Mouse (Mus musculus) brown adipose tissue, adult 24 weeks (tissue): Measurements from ENCODE around the gene S100a13. TPM values are rescaled to one million over a fixed set of nuclear protein-coding genes. Genes with fewer than 3 reads are reported as not detected.
A peak's percentile ranks its signal among the peaks of the same experiment; 100 is the strongest.

Source experiments
- H3K27ac ChIP-seq: fragments of 200-500 bp; replicated peaks from 2 replicates; pipeline ENCODE4 v1.5.1; 2012; ENCODE audit warnings: low read depth, mild to moderate bottlenecking, low read length
- H3K4me1 ChIP-seq: fragments of 200-500 bp; 2 replicates; pipeline ENCODE4 v1.6.1; 2012; ENCODE audit warnings: low read length, mixed read lengths; ENCODE audit not compliant: control insufficient read depth, insufficient read depth, insufficient read length
- H3K4me3 ChIP-seq: fragments of 200-500 bp; 2 replicates; pipeline ENCODE4 v1.5.1; 2012; ENCODE audit warnings: low read depth, mild to moderate bottlenecking, low read length, moderate library complexity; ENCODE audit not compliant: insufficient read depth
- polyA plus RNA-seq: library from polyadenylated mRNA; stranded (reverse); fragments of >200 nt; gene quantifications from 2 replicates; pipeline ENCODE4 v1.2.4, GENCODE M21; 2012; ENCODE audit not compliant: missing spikeins, insufficient read depth, insufficient read length

S100a13 gene
- polyA plus RNA-seq, 1 experiment, result 385 TPM

GRCm38 (mm10) chr3:90493831-90494540 is 20.2 kb upstream of the S100a13 start:
- Histone ChIP-seq H3K4me1 (peaks cover 3% of the 10 kb centered on the region), H3K4me3 (no peak overlapping the region), H3K27ac (no peak overlapping the region)

- Histone ChIP-seq H3K4me1 (no peaks in the 10 kb centered on the region), H3K4me3 (no peak overlapping the region), H3K27ac (no peak overlapping the region)
These were observed 18.2 kb upstream of the S100a13 start for GRCm38 (mm10) chr3:90495850-90496525.

GRCm38 (mm10) chr3:90497597-90497996 is 16.6 kb upstream of the S100a13 start:
- Histone ChIP-seq H3K4me1 (no peaks in the 10 kb centered on the region), H3K4me3 (no peak overlapping the region), H3K27ac (no peak overlapping the region)

- Histone ChIP-seq H3K4me1 (0 out of 2 replicates have a peak, but pooled peaks cover 6% of the 10 kb centered on the region), H3K4me3 (no peak overlapping the region), H3K27ac (no peak overlapping the region)
These were observed 10.8 kb upstream of the S100a13 start for GRCm38 (mm10) chr3:90503444-90503843.

- Histone ChIP-seq H3K4me1 (0 out of 2 replicates have a peak, but pooled peaks cover 6% of the 10 kb centered on the region), H3K4me3 (no peak overlapping the region), H3K27ac (no peak overlapping the region)
These were observed 9.0 kb upstream of the S100a13 start for GRCm38 (mm10) chr3:90505216-90505615.

- Histone ChIP-seq H3K4me1 (0 out of 2 replicates have a peak, but pooled peaks cover 6% of the 10 kb centered on the region), H3K4me3 (no peak overlapping the region), H3K27ac (no peak overlapping the region)
These were observed 7.9 kb upstream of the S100a13 start for GRCm38 (mm10) chr3:90506362-90506761.

- Histone ChIP-seq H3K4me1 (peaks cover 17% of the 10 kb centered on the region), H3K4me3 (peak overlapping the region; percentile 89), H3K27ac (peak overlapping the region; percentile 54)
These were observed 5.8 kb upstream of the S100a13 start for GRCm38 (mm10) chr3:90508287-90508949.

- Histone ChIP-seq H3K4me1 (peaks cover 19% of the 10 kb centered on the region), H3K27ac (peak within 1 kb of the TSS; percentile 87), H3K4me3 (peak within 1 kb of the TSS; percentile 89)
These were observed 5.1 kb upstream of the S100a13 start, which contains the start of gene Chtop for GRCm38 (mm10) chr3:90508950-90509746. Chtop (minus strand) TSS chr3:90509498.

GRCm38 (mm10) chr3:90509747-90510123 is 4.5 kb upstream of the S100a13 start:
- peak overlapping the region; percentile 70 for H3K27ac ChIP-seq
- H3K4me3 ChIP-seq, result no peak overlapping the region
- H3K4me1 ChIP-seq, result peaks cover 19% of the 10 kb centered on the region

- no peak overlapping the region for H3K4me3 ChIP-seq
- peaks cover 28% of the 10 kb centered on the region for H3K4me1 ChIP-seq
- H3K27ac ChIP-seq, result no peak overlapping the region
These were observed 2.0 kb upstream of the S100a13 start for GRCm38 (mm10) chr3:90512276-90512675.

GRCm38 (mm10) chr3:90512948-90513642 is 1.1 kb upstream of the S100a13 start:
- Histone ChIP-seq H3K4me3 (peak overlapping the region; percentile 77), H3K27ac (peak overlapping the region; percentile 95), H3K4me1 (peaks cover 30% of the 10 kb centered on the region)

GRCm38 (mm10) chr3:90514691-90515090 is 456 bp downstream of the S100a13 start:
- H3K27ac ChIP-seq, result peak overlapping the region; percentile 95
- H3K4me1 ChIP-seq, result peaks cover 29% of the 10 kb centered on the region
- peak overlapping the region; percentile 77 for H3K4me3 ChIP-seq

GRCm38 (mm10) chr3:90515242-90515641 is 1.0 kb downstream of the S100a13 start:
- Histone ChIP-seq H3K4me1 (peaks cover 29% of the 10 kb centered on the region), H3K27ac (peak overlapping the region; percentile 92), H3K4me3 (peak overlapping the region; percentile 77)

- H3K4me1 ChIP-seq, result peaks cover 29% of the 10 kb centered on the region
- peak overlapping the region; percentile 77 for H3K4me3 ChIP-seq
- peak overlapping the region; percentile 60 for H3K27ac ChIP-seq
These were observed 1.6 kb downstream of the S100a13 start for GRCm38 (mm10) chr3:90515789-90516188.
